Mouse (Mus musculus) liver, embryonic 12.5 days (tissue): ENCODE measurements at regions not wholly inside any gene's neighbourhood (a gene's known extent, or its start where the extent isn't known, plus 50 kb on each side); places are given as distances from the start of the nearest gene placed in this dataset.
"Not testable (repeated sequence)": the region's sequence is repeated elsewhere in the genome, so short reads cannot be mapped to it uniquely, and the experiment has no call there.

Source experiments
- ATAC-seq: fragments of 200-750 bp; cut with Nextera tagmentation; 2 replicates; pipeline ENCODE4 v1.8.0; 2017; ENCODE audit warnings: moderate number of reproducible peaks, mild to moderate bottlenecking, moderate library complexity
- H3K27ac ChIP-seq: fragments of 300-500 bp; sonication (generic); 2 replicates; pipeline ENCODE4 v1.5.1; 2016; ENCODE audit warnings: mild to moderate bottlenecking
- H3K27me3 ChIP-seq: fragments of 300-500 bp; sonication (generic); replicated peaks from 2 replicates; pipeline ENCODE4 v1.6.1; 2016; ENCODE audit warnings: mild to moderate bottlenecking, moderate library complexity
- H3K36me3 ChIP-seq: fragments of 300-500 bp; sonication (generic); 2 replicates; pipeline ENCODE4 v1.6.1; 2016; ENCODE audit warnings: mild to moderate bottlenecking, moderate library complexity
- H3K4me1 ChIP-seq: fragments of 300-500 bp; sonication (generic); 2 replicates; pipeline ENCODE4 v1.6.1; 2016
- H3K4me2 ChIP-seq: fragments of 300-500 bp; sonication (generic); 2 replicates; pipeline ENCODE4 v1.6.1; 2016; ENCODE audit warnings: mild to moderate bottlenecking, moderate library complexity
- H3K4me3 ChIP-seq: fragments of 300-500 bp; sonication (generic); 2 replicates; pipeline ENCODE4 v1.5.1; 2016; ENCODE audit warnings: mild to moderate bottlenecking, moderate library complexity
- H3K9ac ChIP-seq: fragments of 300-500 bp; sonication (generic); 2 replicates; pipeline ENCODE4 v1.6.1; 2016; ENCODE audit warnings: mild to moderate bottlenecking, moderate library complexity
- H3K9me3 ChIP-seq: fragments of 300-500 bp; sonication (generic); replicated peaks from 2 replicates; pipeline ENCODE4 v1.6.1; 2016; ENCODE audit warnings: mild to moderate bottlenecking, moderate library complexity
- WGBS: fragments of 180-500 bp; shearing (Covaris S2); methylation state at CpG from one replicate; pipeline ENCODE4 v1.1.7; 2016; ENCODE audit not compliant: insufficient replicate concordance; 5-methylcytosine and 5-hydroxymethylcytosine counted together

DNA sequence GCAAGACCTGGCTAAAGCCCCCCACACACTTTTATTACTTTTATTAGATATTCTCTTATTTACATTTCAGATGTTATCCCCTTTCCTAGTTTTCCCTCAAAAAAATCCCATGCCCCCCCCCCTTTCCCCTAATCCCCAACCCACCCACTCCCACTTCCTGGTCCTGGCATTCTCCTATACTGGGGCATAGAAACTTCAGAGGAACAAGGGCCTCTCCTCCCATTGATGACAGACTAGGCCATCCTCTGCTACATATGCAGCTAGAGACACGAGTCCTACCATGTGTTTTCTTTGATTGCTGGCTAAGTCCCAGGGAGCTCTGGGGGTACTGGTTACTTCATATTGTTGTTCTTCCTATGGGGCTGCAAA is 116.8 kb downstream of the Rfpl4b start:
- not testable (repeated sequence) for H3K27ac ChIP-seq, H3K9ac ChIP-seq, H3K36me3 ChIP-seq, H3K27me3 ChIP-seq, H3K4me1 ChIP-seq, H3K9me3 ChIP-seq, ATAC-seq, H3K4me2 ChIP-seq, H3K4me3 ChIP-seq
- 50% methylated on average over 1 of the region's 1 CpGs for WGBS

DNA sequence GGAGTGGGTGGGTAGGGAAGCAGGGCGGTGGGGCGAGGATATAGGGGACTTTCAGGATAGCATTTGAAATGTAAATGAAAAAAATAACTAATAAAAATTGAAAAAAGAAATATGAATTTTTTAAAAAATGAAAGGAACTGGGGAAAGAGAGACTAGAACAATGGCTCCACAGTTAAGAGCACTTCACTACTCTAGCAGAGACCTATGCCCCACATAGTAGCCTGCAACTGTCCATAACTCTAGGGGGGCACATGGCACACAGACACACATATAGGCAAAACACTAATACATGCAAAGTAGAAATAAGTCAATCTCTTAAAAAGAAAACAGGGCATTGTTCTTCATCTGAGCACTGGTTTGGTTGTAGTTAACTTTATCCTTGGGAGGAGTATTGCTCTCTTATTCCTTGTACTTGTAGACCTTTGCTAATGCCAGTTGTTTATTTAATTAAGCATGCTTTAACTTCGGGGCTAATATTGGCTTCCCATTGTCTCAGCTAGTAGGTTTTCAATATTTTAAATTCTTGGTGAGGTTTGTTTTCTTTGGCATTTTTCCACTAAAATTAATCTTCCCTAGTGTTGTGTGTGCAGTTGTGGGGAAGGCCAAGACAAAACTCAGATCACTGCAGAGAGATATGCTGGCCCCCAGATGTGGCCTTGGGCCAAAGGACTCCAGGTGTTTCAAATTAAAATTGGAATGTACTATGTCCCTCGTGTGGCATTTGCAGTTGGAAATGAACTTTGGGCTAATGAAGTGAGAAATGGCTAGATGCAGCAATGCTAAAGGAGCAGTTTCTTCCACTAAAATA is 117.4 kb downstream of the Rfpl4b start:
- Histone ChIP-seq H3K4me3 (no peak overlapping the region), H3K4me2 (no peak overlapping the region), H3K36me3 (no peaks in the 10 kb centered on the region), H3K9me3 (no peaks in the 10 kb centered on the region), H3K4me1 (no peaks in the 10 kb centered on the region), H3K27me3 (no peaks in the 10 kb centered on the region), H3K9ac (no peak overlapping the region), H3K27ac (no peak overlapping the region)
- no peak for ATAC-seq
- WGBS: 60% methylated on average over 4 of the region's 4 CpGs

DNA sequence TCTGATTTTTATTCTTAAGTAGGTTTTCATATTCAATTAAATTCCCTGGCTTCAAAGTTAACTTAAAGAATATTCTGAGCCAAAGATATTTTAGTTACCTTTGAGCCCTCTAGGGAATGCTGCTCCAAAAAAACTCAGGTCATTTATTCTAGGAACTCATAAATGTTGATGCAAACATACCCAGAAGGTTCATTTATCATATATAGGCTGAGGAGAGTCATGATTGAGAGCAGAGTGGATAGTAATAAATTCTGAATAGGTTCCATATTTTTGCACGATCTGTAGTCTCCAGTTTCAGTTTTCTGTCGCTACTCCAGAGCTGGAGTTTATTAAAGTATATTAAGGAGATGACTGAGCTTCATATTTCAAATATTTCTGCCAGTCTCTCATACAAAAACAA is 144.1 kb downstream of the Rfpl4b start:
- H3K4me2 ChIP-seq: no peak overlapping the region
- H3K4me3 ChIP-seq: no peak overlapping the region
- no peak for ATAC-seq
- no peak overlapping the region for H3K9ac ChIP-seq
- WGBS: 60% methylated on average over 2 of the region's 2 CpGs
- peaks cover 6% of the 10 kb centered on the region; the same call in 1 of the 2 replicates for H3K9me3 ChIP-seq
- no peaks in the 10 kb centered on the region for H3K4me1 ChIP-seq
- H3K36me3 ChIP-seq: no peaks in the 10 kb centered on the region
- H3K27ac ChIP-seq: no peak overlapping the region
- no peaks in the 10 kb centered on the region for H3K27me3 ChIP-seq

DNA sequence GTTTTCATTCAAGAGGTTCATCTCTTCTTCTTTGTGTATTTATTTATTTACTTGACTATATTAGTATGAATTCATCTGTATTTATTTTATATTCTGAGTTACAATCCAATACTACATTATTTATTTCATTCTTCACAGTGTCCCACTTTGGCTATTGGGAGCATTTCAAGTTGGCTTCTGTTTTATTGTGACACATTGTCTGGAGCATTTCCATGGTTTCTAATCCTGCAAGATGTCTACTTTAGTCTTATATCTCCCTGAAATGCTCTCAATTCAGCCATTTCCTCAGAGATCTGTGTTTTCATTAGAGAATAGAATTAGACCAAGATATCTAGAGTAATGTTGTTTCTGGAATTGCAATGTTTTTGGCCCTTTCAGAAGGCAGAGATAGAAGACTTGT is 153.0 kb downstream of the Rfpl4b start:
- Histone ChIP-seq H3K9me3 (no peaks in the 10 kb centered on the region), H3K4me2 (no peak overlapping the region), H3K27me3 (no peaks in the 10 kb centered on the region), H3K36me3 (no peaks in the 10 kb centered on the region), H3K4me1 (no peaks in the 10 kb centered on the region), H3K4me3 (no peak overlapping the region), H3K9ac (no peak overlapping the region), H3K27ac (no peak overlapping the region)
- no peak for ATAC-seq

DNA sequence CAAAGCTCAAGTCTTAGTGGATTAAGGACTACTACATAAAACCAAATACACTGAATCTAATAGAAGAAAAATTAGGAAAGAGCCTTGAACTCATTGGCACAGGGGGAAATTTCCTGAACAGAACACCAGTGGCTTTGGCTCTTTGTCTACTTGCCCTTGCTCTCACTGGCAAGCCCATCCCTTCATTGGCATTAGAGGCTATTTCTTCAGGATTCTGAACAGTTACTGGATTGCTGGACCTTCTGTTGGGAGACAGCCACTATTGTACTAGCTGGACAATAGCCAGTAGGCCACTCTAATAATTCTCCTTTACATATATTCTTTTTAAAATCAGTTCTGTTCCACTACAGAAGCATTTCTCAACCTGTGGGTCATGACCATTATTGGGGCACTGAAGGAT is 153.7 kb downstream of the Rfpl4b start:
- Histone ChIP-seq H3K4me1 (no peaks in the 10 kb centered on the region), H3K9me3 (no peaks in the 10 kb centered on the region)

DNA sequence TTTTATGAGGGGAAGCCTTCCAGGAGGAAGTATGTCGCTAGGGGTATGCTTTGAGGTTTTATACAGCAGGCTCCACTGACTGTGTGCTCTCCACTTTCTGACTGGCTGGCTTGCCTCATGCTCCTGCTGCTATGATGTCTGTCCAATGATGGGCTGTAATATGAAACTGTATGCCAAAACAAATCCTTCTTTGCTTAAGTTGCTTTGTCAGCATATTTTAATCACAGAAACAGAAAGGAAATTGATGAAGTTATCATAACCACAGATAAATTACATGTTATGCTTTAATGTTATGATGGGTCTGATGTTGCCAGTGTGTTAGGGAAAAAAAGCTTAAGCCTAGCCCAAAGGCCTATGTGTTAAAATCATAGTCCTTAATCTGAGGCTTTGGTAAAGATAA is 185.9 kb downstream of the Rfpl4b start:
- 44% methylated on average over 1 of the region's 1 CpGs for WGBS
- H3K9ac ChIP-seq: no peak overlapping the region
- H3K4me3 ChIP-seq: no peak overlapping the region
- H3K36me3 ChIP-seq: no peaks in the 10 kb centered on the region
- no peak overlapping the region for H3K4me2 ChIP-seq
- no peak overlapping the region for H3K27ac ChIP-seq
- no peak for ATAC-seq
- no peaks in the 10 kb centered on the region for H3K4me1 ChIP-seq
- H3K27me3 ChIP-seq: no peaks in the 10 kb centered on the region
- H3K9me3 ChIP-seq: no peaks in the 10 kb centered on the region

More for the DNA sequence above, 153.7 kb downstream of the Rfpl4b start:
- Histone ChIP-seq H3K4me2 (no peak overlapping the region), H3K9ac (no peak overlapping the region), H3K36me3 (no peaks in the 10 kb centered on the region), H3K27me3 (no peaks in the 10 kb centered on the region), H3K27ac (no peak overlapping the region), H3K4me3 (no peak overlapping the region)
- ATAC-seq: no peak

DNA sequence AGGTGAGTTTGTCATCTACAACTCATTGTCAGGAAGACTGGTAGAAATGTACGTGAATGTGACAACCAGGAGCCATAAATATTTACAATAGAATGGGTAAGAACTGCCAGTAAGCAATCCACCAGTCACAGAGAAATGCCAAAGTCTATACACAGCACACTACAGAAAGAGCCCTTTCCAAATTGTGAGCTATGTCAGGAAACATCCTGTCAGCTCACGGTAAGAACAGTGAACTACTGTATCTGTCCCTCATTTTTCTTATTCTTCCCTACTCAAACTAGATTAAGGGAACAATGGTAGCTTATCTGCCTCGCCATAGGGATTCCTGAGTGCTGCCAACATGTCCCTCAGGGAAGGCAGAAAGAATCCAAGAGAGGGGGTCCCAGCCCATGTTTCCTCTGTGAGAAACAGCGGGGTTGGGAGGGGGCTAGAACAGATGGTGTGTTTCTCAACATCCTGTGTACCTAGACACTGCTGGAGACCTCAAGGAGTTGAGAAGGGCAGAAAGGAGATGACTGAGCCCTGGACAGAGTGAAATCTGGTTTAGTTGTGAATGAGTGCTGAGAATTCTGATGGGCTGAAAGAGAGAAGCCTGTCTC is 191.6 kb downstream of the Rfpl4b start:
- Histone ChIP-seq H3K27ac (no peak overlapping the region), H3K4me1 (no peaks in the 10 kb centered on the region), H3K9me3 (no peaks in the 10 kb centered on the region), H3K4me3 (no peak overlapping the region), H3K4me2 (no peak overlapping the region), H3K36me3 (no peaks in the 10 kb centered on the region), H3K9ac (no peak overlapping the region), H3K27me3 (no peaks in the 10 kb centered on the region)
- ATAC-seq: no peak
- WGBS: 55% methylated on average over 4 of the region's 4 CpGs

DNA sequence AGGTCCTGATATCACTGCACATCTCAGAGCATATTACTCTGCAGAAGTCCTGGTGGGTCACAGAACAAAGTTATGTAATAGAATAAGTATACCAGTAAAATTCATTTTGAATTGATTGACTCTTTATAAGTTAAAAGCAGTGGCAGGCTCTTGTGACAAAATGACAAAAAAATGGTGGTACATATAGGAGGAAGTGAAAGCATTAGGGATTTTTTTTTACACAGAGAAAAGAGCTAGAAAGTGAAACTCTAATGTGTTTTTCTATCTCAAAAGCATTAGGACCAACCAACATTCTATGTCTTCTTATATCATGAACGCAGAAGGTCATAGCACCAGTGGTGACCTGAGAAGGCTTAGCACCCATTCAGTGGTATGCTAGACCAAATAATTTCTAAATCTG is 198.2 kb downstream of the Rfpl4b start:
- Histone ChIP-seq H3K27ac (no peak overlapping the region), H3K9me3 (no peaks in the 10 kb centered on the region), H3K27me3 (no peaks in the 10 kb centered on the region), H3K4me2 (no peak overlapping the region), H3K36me3 (no peaks in the 10 kb centered on the region), H3K4me1 (no peaks in the 10 kb centered on the region), H3K4me3 (no peak overlapping the region), H3K9ac (no peak overlapping the region)
- 57% methylated on average over 1 of the region's 1 CpGs for WGBS
- no peak for ATAC-seq

DNA sequence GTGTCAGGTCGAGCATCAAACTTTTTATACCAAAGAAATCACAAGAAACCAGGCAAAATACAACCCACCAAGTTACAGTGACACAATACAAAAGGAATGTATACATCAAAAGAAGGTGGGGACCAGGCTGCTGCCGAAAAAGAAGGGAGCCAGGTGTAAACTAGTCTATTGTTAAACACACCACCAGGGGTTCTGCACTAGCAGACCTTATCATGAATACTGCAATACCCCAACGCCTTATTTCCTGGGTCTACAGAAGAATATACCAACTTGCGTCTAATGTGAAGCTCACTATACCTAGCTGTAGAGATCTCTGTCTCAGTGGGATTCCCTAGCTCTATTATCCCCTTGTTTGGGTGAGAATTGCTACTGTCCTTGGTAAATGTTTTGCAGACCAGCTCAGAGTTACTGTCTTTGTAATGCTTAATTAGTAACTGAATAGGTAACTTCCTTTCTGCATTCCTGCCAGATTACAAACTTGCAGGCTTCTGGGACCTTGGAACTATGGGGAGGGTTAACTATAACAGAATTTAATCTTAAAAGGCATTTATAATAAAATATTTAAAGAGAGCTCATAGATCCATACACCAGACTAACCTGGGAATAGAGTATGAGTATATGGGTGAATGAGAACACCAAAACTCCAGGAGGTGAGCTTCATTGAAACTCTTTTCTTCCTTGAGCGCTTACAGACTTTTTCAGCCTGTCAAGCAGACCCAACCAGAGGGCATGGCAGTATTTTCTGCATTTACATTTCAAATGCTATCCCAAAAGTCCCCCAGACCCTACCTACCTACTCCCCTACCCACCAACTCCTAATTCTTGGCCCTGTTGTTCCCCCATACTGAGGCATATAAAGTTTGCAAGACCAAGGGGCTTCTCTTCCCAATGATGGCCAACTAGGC is 211.7 kb downstream of the Rfpl4b start:
- no peak for ATAC-seq
- Histone ChIP-seq H3K36me3 (no peaks in the 10 kb centered on the region), H3K27me3 (no peaks in the 10 kb centered on the region), H3K4me3 (no peak overlapping the region), H3K27ac (no peak overlapping the region), H3K4me1 (no peaks in the 10 kb centered on the region), H3K9me3 (no peaks in the 10 kb centered on the region; the same call in 1 of the 2 replicates), H3K4me2 (no peak overlapping the region), H3K9ac (no peak overlapping the region)
- WGBS: 57% methylated on average over 5 of the region's 5 CpGs

DNA sequence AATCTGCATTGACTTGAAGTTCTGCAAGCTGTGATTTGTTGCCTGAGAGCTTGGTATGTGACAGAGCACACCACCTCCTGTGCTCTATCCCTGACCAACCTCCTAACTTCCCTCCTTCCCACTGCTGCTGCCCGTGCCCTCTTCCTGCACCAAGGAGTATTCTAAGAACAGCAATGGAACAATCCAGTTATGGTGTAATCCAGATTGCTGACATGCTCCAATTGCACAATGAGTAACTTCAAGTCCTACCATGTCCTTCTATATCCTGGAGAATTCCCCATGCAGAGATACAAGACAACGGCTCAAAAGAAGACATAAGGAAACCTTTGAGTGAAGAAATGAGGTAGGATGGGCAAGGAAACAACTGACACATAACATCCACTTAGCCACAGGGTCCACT is 235.5 kb downstream of the Rfpl4b start:
- Histone ChIP-seq H3K36me3 (no peaks in the 10 kb centered on the region), H3K27ac (no peak overlapping the region), H3K9me3 (no peaks in the 10 kb centered on the region), H3K4me1 (no peaks in the 10 kb centered on the region), H3K4me3 (no peak overlapping the region), H3K27me3 (no peaks in the 10 kb centered on the region), H3K4me2 (no peak overlapping the region), H3K9ac (no peak overlapping the region)
- no peak for ATAC-seq
- WGBS: 59% methylated on average over 2 of the region's 2 CpGs

DNA sequence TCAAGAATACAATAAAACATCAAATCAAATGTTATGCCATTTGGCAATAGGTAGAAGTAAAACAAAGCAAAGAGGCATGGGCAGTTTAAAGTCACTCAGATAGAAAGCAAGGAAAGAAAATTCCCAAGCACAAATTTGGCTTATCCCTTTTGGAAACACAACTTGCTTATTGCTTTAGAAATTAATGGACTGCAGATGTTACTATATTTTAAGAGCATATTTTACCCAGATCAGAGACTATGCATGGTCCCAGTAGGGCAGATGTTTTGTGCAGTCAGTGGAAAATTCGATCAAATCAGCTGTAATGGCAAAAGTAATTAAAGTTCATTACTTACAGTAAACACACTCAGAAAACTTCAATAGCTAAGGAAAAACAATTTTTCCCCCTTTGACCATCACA is 245.9 kb downstream of the Rfpl4b start:
- 42% methylated on average over 1 of the region's 1 CpGs for WGBS
- H3K4me1 ChIP-seq: no peaks in the 10 kb centered on the region
- H3K27me3 ChIP-seq: no peaks in the 10 kb centered on the region
- no peak overlapping the region for H3K4me3 ChIP-seq
- H3K9me3 ChIP-seq: no peaks in the 10 kb centered on the region
- H3K36me3 ChIP-seq: no peaks in the 10 kb centered on the region
- no peak overlapping the region for H3K9ac ChIP-seq
- H3K4me2 ChIP-seq: no peak overlapping the region
- no peak overlapping the region for H3K27ac ChIP-seq
- ATAC-seq: no peak

DNA sequence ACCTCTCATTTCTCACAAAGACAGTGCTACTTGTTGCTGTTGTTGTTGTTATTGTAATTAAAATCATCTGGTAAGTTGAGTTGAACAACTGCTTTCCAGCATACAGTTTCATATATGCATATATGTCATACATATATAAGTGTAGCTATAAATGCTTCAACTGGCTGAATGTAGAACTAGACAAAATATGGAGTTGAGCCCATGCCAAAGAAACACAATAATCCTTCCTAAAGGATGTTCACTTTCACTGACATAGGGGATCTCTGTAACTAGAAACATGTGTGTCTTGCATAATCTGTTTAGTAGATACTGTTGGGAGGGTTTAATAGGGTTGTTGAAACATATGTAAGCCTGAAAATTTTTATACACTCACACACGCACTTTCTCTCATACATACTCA is 247.9 kb downstream of the Rfpl4b start:
- H3K9me3 ChIP-seq: no peaks in the 10 kb centered on the region
- no peak overlapping the region for H3K27ac ChIP-seq
- no peaks in the 10 kb centered on the region for H3K4me1 ChIP-seq
- H3K4me3 ChIP-seq: no peak overlapping the region
- no peak overlapping the region for H3K9ac ChIP-seq
- H3K36me3 ChIP-seq: no peaks in the 10 kb centered on the region
- ATAC-seq: no peak
- H3K27me3 ChIP-seq: no peaks in the 10 kb centered on the region
- no peak overlapping the region for H3K4me2 ChIP-seq
- WGBS: 33% methylated on average over 1 of the region's 1 CpGs
